Mouse (Mus musculus) neutrophil, adult 5-6 weeks (primary cell): ENCODE measurements around the gene Acp7. TPM values are rescaled to one million over a fixed set of nuclear protein-coding genes. Genes with fewer than 3 reads are reported as not detected.

ENCODE experiments used
- ATAC-seq: fragments of 151-379, 151-347 bp; 2 replicates; pipeline ENCODE4 v1.8.0; 2017; ENCODE audit warnings: mild to moderate bottlenecking, moderate TSS enrichment; ENCODE audit not compliant: insufficient number of reproducible peaks, poor library complexity, low FRiP score, severe bottlenecking; ENCODE audit errors: extremely low read depth
- total RNA-seq: library from RNA; stranded (forward); fragments of 200-1000 nt; gene quantifications from 2 replicates; pipeline ENCODE4 v1.2.3, GENCODE M21; 2017

The Acp7 gene
- total RNA-seq, 1 experiment from 2014 or later: not detected

DNA sequence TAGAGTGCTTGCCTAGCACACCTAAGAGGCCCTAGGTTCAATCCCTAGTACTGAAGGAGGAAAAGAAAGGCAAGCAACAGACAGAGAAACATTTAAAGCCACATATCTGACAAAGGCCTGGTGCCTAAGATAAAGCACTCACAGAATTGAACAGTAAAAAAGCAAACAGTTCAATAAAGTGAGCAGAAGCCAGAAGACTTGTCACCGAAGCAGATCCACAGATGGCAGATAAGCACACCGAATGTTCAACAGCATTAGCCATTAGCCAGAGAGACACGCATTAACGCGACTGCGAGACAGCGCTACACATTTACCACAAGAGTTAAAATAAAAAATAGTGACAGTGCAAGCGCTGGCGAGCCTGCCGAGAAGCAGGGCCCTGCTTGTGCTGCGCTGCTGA, 48.3 kb downstream of the Acp7 start:
- ATAC-seq: no peak

DNA sequence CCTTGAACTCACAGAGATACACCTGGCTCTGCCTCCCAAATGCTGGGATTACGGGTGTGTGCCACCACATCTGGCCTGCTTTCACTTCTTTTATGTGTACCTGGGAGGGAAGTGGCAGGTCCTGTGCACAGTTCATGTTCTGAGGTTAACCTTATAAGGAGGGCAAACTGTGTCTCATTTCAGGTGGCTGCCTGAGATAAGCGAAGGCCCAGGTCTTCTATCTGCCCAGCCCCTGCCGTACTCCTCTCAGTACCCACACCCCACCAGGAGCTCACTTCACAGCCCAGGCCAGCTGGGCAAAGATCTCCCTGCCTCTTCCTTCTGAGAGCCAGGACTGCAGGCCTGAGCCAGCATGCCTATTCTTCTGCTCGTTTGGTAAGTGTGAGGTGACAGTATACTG, 49.4 kb downstream of the Acp7 start:
- ATAC-seq: no peak

DNA sequence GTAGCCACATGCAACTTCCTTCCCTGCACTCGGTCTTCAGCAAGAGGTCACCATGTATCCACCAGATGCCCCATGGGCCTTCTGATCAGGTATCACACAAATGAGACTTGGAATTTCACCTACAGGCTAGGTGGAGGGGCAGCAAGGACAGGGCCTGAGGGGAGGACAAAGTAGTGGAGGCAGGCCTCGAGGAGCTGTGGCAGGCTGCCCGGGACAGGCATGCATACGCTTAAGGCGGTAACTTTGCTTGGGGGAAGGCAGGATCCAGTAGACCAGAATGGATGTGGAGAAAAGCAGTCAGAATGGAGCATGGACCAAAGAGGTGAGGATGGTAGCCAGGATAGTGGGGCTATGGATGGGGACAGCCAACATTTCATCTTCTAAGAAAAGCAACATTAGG, 51.3 kb downstream of the Acp7 start:
- ATAC-seq: no peak

DNA sequence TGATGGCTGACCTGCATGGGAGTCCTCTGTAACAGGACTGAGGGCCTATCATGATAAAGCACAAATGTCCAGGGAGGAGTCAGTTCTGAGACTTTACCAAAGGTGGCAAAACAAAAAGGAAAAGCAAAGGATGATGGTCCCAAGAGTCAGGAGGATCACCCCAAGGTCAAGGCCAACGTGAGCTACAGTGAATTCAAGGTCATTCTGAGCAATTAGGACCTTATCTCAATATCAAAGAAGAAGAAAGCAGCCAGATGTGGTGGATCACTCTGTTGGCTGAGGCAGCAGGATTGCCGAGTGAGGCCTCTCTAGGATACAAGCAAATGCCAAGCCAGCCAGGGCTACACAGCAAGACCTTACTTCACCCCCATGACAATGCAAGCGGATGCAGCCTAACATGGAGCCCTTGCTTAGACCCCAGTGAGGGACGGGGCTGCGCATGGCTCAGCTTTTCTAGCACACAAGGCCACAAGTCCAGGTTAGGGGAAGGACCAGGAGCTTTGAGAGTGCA, 52.5 kb downstream of the Acp7 start:
- no peak for ATAC-seq

DNA sequence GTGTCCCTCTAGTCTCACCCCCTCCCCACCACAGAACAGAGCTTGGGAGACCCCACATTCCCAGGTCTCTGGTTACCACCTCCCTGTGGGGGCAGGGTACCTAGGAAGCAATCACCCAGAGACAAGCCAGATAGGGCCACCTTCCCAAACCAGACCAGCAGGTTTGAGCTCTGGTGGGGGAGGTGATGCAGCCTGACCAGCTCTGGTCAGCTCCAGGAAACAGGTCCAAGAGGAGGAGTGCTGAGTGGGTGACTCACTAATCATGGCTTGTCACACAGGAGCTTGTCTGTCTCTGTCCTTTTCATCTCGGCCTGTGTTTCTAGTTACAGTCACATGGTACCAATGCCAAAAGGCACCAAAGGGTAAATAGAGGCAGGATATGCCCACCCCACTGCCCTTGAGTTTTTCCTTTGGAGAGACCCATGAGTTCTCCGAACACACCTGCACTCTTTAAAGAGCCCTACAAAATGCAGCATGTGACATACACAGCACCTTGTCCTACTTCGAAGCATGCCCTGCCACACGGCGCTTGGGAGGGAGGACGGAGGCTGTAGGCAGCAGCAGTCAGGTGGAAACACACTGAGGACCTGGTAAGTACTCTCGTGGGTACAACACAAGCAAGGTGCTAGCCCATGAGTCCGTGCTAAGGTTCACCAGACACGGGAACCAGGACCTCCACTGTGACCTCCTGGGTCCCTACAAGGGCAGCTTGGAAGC, 53.1 kb downstream of the Acp7 start:
- no peak for ATAC-seq

DNA sequence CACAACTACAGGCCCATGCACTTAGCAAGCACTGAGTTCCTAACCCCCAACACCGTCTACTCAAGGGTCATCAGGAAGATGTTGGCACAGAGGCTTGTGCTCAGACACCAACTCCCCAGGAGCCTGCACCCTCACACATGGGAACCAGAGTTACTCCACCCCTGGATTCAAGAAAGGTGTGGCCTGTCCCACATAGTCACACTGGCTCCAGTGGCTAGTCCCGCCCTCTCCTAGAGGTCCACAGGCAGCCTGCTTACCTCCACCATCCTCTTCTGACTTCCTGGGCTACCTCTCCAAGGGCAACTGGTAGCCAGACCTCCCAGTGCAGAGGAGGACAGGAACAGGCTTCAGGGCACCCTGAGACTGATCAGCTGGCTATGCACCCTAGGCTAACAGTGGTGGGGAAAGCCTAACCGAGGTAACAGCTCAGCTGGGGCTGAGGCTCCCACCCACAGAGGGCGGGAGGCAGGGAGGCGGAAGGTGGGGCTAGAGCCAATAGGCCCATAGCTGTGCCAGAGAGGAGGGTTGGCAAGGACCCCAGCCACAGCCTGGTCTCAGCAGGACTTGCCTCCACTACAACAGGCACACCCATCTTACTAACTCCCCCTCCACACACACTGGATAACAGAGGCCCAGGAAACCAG, 54.7 kb downstream of the Acp7 start:
- no peak for ATAC-seq

DNA sequence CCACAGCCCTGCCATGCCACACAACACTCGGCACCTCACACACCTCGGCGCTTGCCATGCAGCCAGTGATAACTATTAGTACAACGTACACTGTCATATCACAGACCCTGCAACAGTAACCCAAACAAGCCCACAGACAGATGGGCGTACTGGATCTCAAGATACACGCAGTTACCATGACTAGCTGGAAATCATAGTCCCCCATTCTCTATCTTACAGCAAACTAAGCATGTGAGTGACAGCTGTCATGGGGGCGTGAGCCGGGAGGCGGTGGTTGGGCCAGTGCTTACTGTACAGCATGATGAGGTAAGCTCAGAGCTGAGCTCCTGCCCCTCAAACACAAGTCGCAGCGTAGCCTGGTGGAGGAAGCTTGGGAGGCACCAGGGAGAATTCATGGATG, 55.5 kb downstream of the Acp7 start:
- no peak for ATAC-seq

DNA sequence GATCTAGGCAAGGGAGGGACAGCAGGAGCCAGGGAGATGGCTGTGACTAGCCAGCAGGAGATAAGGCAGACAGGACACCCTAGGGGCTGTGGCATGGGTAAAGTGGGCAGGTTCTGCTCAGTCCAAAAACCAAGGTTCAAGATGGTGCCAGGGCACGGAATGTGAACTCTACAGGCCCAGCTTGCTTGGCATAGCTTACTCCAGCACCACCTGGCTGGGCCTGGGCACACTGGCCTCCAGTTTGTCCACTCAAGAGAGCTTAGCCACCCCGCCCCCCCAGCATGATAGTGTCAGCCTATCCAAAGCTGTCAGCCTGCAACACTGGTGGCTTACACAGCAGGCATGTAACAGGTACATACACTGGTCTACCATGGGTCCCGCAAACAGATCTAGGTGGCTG, 57.9 kb downstream of the Acp7 start:
- no peak for ATAC-seq

DNA sequence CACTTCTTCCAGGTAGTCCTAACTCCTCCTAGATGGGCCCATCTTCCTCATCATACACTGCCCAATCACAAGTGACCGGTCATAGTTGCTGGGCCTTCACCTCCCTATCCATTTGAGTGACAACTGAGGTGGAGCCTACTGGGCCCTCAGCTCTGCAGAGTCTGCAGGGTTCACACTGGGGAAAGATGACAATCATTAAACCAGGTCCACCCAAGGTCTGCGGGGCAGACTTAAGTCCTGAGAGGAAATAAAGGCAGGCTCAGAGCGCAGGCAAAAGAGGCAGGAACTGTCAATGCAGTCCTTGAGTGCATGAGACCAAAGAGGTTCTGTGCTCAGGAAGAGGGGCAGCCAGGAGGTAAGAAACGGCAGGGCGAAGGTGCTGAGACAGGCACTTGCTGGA, 58.4 kb downstream of the Acp7 start:
- ATAC-seq: no peak

DNA sequence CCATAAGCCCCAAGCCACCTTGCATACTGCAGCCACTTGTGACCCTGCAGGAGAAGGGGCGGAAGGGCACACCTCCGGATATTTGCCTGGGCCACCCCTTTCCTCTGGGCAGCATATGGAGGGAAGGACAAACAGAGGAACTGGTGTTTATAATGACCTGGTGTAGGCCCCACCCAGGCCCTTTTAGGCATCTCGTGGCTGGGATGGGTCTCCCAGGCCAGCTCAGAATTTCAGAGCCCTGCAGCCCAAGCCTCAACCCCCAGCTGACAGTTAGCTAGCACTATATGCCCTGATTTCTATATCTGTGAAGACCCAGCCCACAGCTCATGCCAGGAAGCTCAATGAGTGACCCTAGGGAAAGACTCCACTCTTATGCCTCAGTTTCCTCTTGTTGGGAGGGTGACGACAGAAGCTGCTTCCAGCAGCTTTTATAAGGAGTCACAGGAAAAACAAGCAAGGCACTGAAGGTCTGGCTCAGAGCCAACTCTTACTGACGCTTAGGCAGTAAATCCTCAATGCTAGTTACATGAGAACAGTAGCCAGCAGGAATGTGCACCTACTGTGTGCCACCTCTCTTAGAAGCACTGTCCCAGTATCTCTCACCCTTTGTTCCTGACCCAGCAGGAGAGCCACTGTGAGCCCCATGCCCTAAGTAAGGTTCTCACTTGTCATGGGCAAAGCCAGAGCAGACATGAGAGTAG, 60.0 kb downstream of the Acp7 start:
- no peak for ATAC-seq

DNA sequence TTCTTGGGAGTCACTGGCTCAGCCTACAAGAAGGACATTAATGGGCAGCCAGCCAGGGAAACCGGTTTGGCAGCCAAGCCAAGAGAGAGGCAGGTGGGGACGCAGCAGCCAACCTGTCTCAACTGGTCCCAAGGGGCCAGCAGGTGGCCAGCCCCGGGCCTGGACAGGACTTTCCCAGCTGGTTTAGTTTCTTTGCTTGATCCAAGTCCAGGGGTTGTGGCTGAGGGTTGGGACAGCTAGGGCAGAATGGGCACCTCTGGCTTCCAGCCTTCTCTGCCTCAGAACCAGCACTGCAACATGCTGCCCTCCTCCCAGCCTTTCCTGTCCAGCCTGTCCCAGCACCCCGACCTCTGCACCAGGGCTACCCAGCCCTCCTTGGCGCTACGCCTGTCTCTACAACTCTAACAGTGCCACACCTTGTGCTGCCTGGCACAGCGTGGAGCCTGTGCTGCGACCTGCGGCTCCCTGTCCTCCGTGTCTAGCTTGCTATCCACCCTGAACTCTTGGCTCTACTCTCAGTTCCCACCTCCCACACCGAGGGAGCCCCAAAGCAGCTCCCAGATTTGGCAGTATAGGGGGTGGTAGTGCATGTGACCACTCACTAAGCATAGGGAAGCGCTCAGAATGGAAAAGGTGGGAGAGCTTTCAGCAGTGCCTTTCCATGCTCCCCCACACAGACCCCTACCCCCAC, 60.7 kb downstream of the Acp7 start:
- no peak for ATAC-seq

DNA sequence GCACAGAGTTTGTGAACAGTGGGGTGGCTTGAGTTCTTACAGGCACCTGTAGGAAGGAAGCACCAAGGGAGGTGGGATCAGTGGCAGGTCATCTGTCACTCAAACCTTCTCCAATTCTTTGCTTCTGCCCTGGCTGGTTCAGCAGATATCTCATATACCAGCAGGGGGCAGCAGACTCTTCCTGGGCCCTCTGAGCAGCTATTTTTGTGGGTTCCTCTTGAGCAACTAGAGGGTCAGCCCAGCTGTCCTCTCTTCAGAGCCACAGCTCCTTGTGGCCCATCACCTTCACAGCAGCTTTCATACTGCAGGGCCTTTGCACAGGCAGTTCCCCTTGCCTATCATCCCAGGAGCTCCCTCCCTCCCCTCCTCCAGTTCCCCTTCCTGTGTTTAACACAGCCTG, 62.9 kb downstream of the Acp7 start:
- ATAC-seq: peak; percentile 49

DNA sequence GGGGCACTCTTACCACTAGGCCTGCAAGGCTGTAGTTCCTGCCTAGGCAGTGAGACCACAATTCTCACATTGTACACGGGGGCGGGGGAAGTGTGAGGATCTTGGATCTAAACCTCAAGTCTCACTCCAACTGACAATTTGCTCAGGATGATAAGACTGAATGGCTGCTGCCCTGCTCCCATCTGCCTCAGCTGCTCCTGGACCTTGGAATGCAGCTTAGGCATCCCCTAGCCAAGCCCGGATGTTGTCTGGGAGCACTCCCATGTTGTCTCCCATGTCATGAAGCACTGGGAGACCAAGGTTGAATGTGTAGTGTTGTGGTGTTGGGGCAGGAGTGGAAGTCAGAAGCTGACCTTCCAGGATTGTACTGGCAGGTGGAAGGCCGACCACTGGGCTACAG, 63.6 kb downstream of the Acp7 start:
- no peak for ATAC-seq

DNA sequence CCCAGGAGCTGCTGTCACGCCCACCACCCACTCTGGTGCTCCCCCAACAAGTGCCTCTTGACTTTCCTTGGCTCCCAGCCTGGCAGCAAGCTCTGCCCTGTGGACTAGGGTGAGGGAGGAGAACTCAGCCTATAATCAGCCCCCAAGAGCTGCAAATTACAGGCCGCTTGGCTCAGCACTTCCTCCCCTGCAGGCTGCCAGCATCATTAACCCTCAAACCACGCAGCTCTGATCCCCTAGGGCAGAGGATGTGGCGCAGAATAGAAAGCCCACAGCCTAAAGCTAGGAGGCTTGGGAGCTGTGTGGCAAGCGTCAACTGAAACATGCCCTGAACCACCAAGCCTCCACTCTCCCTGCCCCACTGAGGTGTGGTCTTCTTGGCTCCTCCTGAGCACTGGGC, 65.7 kb downstream of the Acp7 start:
- ATAC-seq: no peak

DNA sequence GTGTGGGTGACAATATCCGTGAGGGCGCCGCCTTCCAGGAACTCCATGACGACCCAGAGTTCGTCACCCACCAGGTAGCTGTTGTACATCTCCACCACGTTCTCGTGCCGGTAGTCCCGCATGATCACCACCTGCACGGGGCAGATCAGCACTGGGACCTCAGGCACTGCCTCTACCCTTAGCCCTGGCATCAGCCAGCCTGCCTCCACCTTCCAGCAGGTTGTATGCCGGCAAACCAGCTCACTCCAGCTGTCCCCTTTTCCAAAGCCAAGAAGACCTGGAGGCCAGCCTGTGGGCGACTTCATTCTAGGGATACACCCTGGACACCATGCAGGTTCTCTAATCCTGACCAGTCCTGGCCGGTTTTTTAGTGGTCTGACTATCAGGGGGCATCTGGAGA, 68.2 kb downstream of the Acp7 start:
- no peak for ATAC-seq

DNA sequence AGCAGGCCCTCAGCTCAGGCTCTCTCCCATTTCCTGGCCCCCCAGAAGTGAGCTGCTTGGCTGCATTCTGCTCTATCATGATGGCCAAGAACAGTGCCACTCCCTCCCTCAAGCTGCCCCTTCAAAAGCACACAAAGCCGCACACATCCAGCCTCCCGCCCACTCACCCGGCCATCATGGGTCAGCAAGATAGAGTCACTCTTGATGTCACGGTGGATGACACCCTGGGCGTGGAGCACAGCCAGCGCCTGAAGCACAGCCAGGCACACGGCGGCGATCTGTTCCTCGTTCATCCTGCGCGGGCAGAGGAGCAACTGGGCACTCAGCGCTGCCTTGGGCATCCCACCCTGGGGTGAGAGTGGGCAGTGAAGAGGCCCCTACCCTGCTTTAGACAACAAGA, 68.8 kb downstream of the Acp7 start:
- no peak for ATAC-seq

DNA sequence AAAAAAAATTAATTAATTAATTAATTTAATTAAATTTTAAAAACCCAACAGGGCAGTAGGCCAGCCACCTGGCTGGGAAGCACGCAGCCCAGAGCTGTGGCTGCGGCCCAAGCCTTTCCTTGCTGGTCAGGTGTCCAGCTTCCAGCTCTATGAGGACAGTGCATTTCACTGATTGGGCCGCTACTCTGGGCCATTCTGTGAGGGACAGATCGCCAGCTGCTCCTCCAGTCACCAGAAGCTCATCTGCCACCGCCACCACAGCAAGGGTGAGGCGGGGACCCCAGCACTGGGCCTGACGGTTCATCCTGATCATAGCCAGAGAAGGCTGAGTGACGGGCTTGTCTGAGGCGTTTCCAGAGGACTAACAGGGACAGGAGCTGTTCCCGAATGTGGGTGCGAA, 69.2 kb downstream of the Acp7 start:
- no peak for ATAC-seq

DNA sequence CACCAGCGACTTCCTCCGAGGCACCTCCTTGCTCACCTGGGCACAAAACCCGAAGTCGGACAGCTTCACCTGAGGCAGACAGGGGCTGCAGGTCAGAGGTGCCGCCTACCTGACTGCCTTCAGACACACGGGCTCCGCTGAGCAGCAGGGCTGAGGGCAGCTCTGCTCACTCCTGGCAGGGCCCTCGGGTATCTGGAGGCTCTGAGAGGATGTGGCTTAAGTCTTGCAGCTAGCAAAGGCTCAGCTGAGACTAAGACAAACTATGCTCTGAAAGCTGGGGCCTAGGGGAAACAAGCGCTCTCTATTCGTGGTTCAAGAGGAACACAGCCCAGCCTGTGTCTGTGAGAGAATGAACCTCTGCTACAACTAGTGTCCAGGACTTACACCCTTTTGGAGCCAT, 70.3 kb downstream of the Acp7 start:
- no peak for ATAC-seq

DNA sequence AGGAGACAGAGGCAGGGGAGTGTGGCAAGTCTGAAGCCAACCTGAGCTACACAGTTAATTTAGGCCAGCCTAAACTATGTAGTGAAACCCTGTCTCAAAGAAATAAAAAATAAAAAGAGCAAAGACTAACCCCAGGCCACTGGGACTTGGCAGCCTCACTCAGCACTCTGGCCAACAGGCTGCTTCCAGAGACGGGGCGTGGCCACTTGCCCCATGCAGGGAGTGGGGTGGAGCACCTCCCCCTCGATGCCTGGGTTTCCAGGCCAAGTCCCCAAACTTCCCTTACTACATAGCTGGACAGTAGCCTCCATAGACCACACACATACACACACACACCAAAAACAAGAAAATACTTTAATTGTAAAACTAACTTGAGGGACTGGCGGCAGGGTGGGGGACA, 72.6 kb downstream of the Acp7 start:
- ATAC-seq: no peak

DNA sequence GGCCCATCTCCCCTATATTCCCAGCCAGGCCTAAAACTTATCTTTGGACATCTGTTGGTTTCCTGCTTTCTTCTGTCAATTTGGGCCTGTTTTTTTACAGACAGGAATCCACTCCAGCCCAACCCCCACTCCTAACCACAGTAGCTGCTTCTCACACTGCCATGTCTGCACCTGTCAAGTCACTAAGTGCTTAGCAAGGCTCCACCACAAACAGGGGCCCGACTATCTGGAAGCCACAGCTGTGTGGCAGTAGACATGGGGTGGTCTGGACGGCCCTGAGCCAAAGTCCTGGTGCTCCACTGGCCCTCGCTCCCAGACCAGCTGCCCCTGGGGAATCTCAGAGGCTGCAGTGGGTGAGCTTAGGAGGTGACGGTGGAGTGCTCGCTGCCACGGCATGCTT, 73.4 kb downstream of the Acp7 start:
- no peak for ATAC-seq
